Mouse (Mus musculus) erythroid progenitor cell, adult 5-6 weeks (primary cell): ENCODE data around the gene Sike1. TPM values are rescaled to one million over a fixed set of nuclear protein-coding genes. Genes with fewer than 3 reads are reported as not detected.
A peak's percentile ranks its signal among the peaks of the same experiment; 100 is the strongest.

ENCODE experiments used
- ATAC-seq: replicated peaks from 2 replicates; pipeline ENCODE4 v1.8.0; 2016; ENCODE audit warnings: moderate number of reproducible peaks, mild to moderate bottlenecking, moderate TSS enrichment, inconsistent platforms; ENCODE audit not compliant: poor library complexity, low FRiP score, severe bottlenecking
- total RNA-seq, 2 experiments: library from RNA; stranded (forward) in 1 of 2; stranded (reverse) in 1 of 2; fragments of 150-400 nt in 1 of 2; fragments of 186-747, 209-891 nt in 1 of 2; gene quantifications; 2 replicates each; pipeline versions ENCODE4 v1.2.3 to v1.2.4; 2015 to 2017; ENCODE audit warnings: low replicate concordance in 2 of 2

Sike1 gene
- total RNA-seq, 2 experiments from 2014 or later = 0.61 to 3.4 TPM

- peak; percentile 95 for ATAC-seq
Measured at GRCm38 (mm10) chr3:103020249-103020942, 24.9 kb downstream of the Sike1 start, which contains the start of gene Csde1. TSS of gene Csde1 (plus strand) at chr3:103020426.

- peak; percentile 88 for ATAC-seq
Measured at GRCm38 (mm10) chr3:103020943-103021638, 25.6 kb downstream of the Sike1 start.

DNA sequence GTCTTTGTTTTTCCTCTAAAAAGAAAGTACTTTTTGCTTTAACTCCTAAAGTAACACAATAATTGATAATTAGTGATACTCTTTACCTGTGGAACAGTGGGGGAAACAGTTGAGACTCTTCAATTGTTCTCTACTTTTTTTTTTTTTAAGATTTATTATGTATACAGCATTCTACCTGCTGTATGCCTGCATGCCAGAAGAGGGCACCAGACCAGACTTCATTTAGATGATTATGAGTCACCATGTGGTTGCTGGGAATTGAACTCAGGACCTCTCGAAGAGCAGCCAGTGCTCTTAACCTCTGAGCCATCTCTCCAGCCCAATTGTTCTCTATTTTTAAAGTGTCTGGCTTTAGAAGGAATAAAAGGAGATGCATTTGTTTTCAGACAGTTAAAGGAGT lies 30.7 kb downstream of the Sike1 start:
- no peak; the same call in 1 of the 2 replicates for ATAC-seq

GRCm38 (mm10) chr3:103040285-103040684 lies 44.8 kb downstream of the Sike1 start:
- ATAC-seq = no peak

GRCm38 (mm10) chr3:103040861-103041379 lies 45.4 kb downstream of the Sike1 start:
- no peak for ATAC-seq

- no peak for ATAC-seq
Measured at GRCm38 (mm10) chr3:103056016-103056595, 60.6 kb downstream of the Sike1 start.

GRCm38 (mm10) chr3:103057752-103058151 lies 62.2 kb downstream of the Sike1 start:
- 0 out of 2 replicates have a peak, but pooled peaks have one; percentile 15 for ATAC-seq

Other genes with a start within 250 kb of the Sike1 start
- not detected in 2 replicates for gene Tshb, start 213.0 kb upstream of the Sike1 start, total RNA-seq (2015; ENCODE audit: low replicate concordance)
- gene Tshb, start 213.0 kb upstream of the Sike1 start, total RNA-seq (2017; ENCODE audit: low replicate concordance) = 0.13 TPM in 1 of 2 replicates, not detected in the other
- not detected in 2 replicates for gene Sycp1, start 59.6 kb upstream of the Sike1 start, total RNA-seq (2015; ENCODE audit: low replicate concordance)
- not detected in 2 replicates for gene Sycp1, start 59.6 kb upstream of the Sike1 start, total RNA-seq (2017; ENCODE audit: low replicate concordance)
- gene Nr1h5, start 31.6 kb upstream of the Sike1 start, total RNA-seq (2015; ENCODE audit: low replicate concordance) = not detected in 2 replicates
- gene Nr1h5, start 31.6 kb upstream of the Sike1 start, total RNA-seq (2017; ENCODE audit: low replicate concordance) = not detected in 2 replicates
- gene Csde1, start 24.7 kb downstream of the Sike1 start, total RNA-seq (2015; ENCODE audit: low replicate concordance) = 107 and 167 TPM in 2 replicates
- gene Csde1, start 24.7 kb downstream of the Sike1 start, total RNA-seq (2017; ENCODE audit: low replicate concordance) = 273 and 323 TPM in 2 replicates
- gene Nras, start 62.6 kb downstream of the Sike1 start, total RNA-seq (2015; ENCODE audit: low replicate concordance) = 33.9 and 46.5 TPM in 2 replicates
- 9.7 and 23.7 TPM in 2 replicates for gene Nras, start 62.6 kb downstream of the Sike1 start, total RNA-seq (2017; ENCODE audit: low replicate concordance)
- gene Ampd1, start 78.3 kb downstream of the Sike1 start, total RNA-seq (2015; ENCODE audit: low replicate concordance) = not detected in 2 replicates
- not detected in 2 replicates for gene Ampd1, start 78.3 kb downstream of the Sike1 start, total RNA-seq (2017; ENCODE audit: low replicate concordance)
- 62.0 and 63.3 TPM in 2 replicates for gene Dennd2c, start 106.9 kb downstream of the Sike1 start, total RNA-seq (2015; ENCODE audit: low replicate concordance)
- 52.8 and 55.1 TPM in 2 replicates for gene Dennd2c, start 106.9 kb downstream of the Sike1 start, total RNA-seq (2017; ENCODE audit: low replicate concordance)
- gene Bcas2, start 175.9 kb downstream of the Sike1 start, total RNA-seq (2015; ENCODE audit: low replicate concordance) = 125 and 145 TPM in 2 replicates
- gene Bcas2, start 175.9 kb downstream of the Sike1 start, total RNA-seq (2017; ENCODE audit: low replicate concordance) = 108 and 197 TPM in 2 replicates